Mouse (Mus musculus) cerebellum, adult 2 months (tissue): ENCODE measurements around the gene Hoxa9.

Experiments used
- CTCF ChIP-seq: fragments of 200-500 bp; IDR thresholded peaks from 2 replicates; pipeline ENCODE4 v1.5.1; 2011; ENCODE audit warnings: low read depth, mild to moderate bottlenecking, control low read depth, low read length, moderate library complexity, borderline replicate concordance; ENCODE audit not compliant: insufficient read depth
- POLR2A ChIP-seq: fragments of 200-500 bp; IDR thresholded peaks from 2 replicates; pipeline ENCODE4 v1.6.1; 2011; ENCODE audit warnings: low read length, control low read depth, borderline replicate concordance; ENCODE audit not compliant: insufficient read depth

- TF ChIP-seq CTCF (no peak), POLR2A (no peak)
Measured at GRCm38 (mm10) chr6:52184668-52185067, 46.2 kb downstream of the Hoxa9 start.
